Mouse (Mus musculus) hindbrain, embryonic 14.5 days (tissue): ENCODE measurements around the gene Itih4. TPM values are rescaled to one million over a fixed set of nuclear protein-coding genes. Genes with fewer than 3 reads are reported as not detected.

Experiments used
- ATAC-seq: fragments of 200-750 bp; cut with Nextera tagmentation; 2 replicates; pipeline ENCODE4 v1.8.0; 2017; ENCODE audit warnings: moderate number of reproducible peaks, mild to moderate bottlenecking, moderate TSS enrichment, moderate library complexity; ENCODE audit not compliant: low FRiP score
- DNase-seq: peaks from one replicate; pipeline ENCODE4 v3.0.0-alpha.2; 2015; ENCODE audit warnings: low spot score
- H3K27ac ChIP-seq: fragments of 300-500 bp; sonication (generic); 2 replicates; pipeline ENCODE4 v1.5.1; 2014; ENCODE audit warnings: mild to moderate bottlenecking, moderate library complexity
- H3K27me3 ChIP-seq: fragments of 300-500 bp; sonication (generic); 2 replicates; pipeline ENCODE4 v1.6.1; 2014; ENCODE audit warnings: mild to moderate bottlenecking, low read length, mixed read lengths; ENCODE audit not compliant: control insufficient read depth, insufficient read depth
- H3K36me3 ChIP-seq: fragments of 300-500 bp; sonication (generic); replicated peaks from 2 replicates; pipeline ENCODE4 v1.6.1; 2014; ENCODE audit not compliant: control insufficient read depth, insufficient read depth
- H3K4me1 ChIP-seq: fragments of 300-500 bp; sonication (generic); replicated peaks from 2 replicates; pipeline ENCODE4 v1.6.1; 2014; ENCODE audit warnings: antibody characterized with exemption, low read length, mixed read lengths; ENCODE audit not compliant: control insufficient read depth, insufficient read depth
- H3K4me2 ChIP-seq: fragments of 300-500 bp; sonication (generic); replicated peaks from 2 replicates; pipeline ENCODE4 v1.6.1; 2014; ENCODE audit warnings: mild to moderate bottlenecking, moderate library complexity
- H3K4me3 ChIP-seq: fragments of 300-500 bp; sonication (generic); replicated peaks from 2 replicates; pipeline ENCODE4 v1.5.1; 2014; ENCODE audit warnings: mild to moderate bottlenecking, low read length
- H3K9ac ChIP-seq: fragments of 300-500 bp; sonication (generic); 2 replicates; pipeline ENCODE4 v1.6.1; 2014
- H3K9me3 ChIP-seq: fragments of 300-500 bp; sonication (generic); 2 replicates; pipeline ENCODE4 v1.6.1; 2016; ENCODE audit warnings: low read length; ENCODE audit not compliant: control insufficient read depth
- WGBS: fragments of 180-500 bp; shearing (Covaris S2); extraction: QIAGEN DNeasy Blood & Tissue Kit; methylation state at CpG from one replicate; pipeline ENCODE4 v1.1.7; 2014; 5-methylcytosine and 5-hydroxymethylcytosine counted together
- polyA plus RNA-seq: library from polyadenylated mRNA; unstranded; fragments of >200 nt; fragmentation: Nextera tagmentation; extraction: Ambion mirVana; gene quantifications from 2 replicates; pipeline ENCODE4 v1.2.1, GENCODE M21; 2014

Itih4 gene
- polyA plus RNA-seq, 1 experiment from 2014 or later: not detected

- Histone ChIP-seq H3K27ac (no peak overlapping the region), H3K9me3 (no peaks in the 10 kb centered on the region), H3K9ac (no peak overlapping the region), H3K4me1 (no peaks in the 10 kb centered on the region), H3K4me2 (no peak overlapping the region), H3K36me3 (no peaks in the 10 kb centered on the region), H3K4me3 (no peak overlapping the region), H3K27me3 (no peaks in the 10 kb centered on the region)
- no peak for DNase-seq
- 48% methylated on average over 8 of the region's 8 CpGs for WGBS
- ATAC-seq: no peak
Observed at GRCm38 (mm10) chr14:30922053-30922670, 35.9 kb downstream of the Itih4 start.

DNA sequence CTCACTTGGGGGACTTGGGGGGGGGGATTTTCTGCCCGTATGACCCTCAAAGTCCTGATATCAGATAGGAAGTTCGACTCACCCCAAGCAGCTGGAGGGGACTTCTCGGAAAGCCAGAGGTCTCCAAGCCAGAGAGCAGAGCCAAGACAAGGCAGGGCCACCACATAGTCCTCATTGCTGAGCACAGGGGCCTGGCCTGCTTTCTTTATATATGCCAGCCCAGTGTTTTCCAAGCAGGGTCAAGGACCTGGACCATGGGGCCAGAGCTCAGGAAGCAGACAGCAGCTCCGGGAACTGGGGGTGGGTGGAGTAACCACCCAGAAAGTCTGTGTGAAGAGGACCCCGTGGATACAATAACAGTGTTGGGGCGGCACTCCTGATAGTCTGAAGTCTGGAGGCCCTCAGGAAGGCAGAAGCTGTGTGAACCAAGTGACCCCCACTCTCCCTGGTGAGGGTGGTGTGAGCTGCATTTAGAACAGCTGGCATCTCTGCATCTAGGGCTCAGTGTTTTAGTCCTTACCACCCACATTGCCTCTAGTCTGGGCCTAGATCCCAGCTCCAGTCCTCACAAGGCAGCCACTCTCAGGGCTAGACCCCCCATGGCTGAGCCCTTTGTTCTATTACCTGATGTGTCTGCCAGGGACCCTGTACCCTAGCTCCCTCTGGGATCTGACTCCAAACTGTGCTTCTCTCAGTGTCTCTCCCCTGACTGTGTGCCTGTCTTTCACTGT lies 37.3 kb downstream of the Itih4 start, which contains the start of gene Itih3:
Gene Itih3, minus strand, starts transcription at position 386 of the 731 bp plus-strand sequence.
- no peak for DNase-seq
- no peak; the same call in 1 of the 2 replicates for ATAC-seq
- WGBS: 73% methylated on average over 6 of the region's 6 CpGs
- no peak within 1 kb of the TSS for H3K4me3 ChIP-seq
- H3K27ac ChIP-seq: no peak within 1 kb of the TSS
- no peak within 1 kb of the TSS for H3K9ac ChIP-seq
- H3K27me3 ChIP-seq: no peaks in the 10 kb centered on the region
- H3K9me3 ChIP-seq: no peaks in the 10 kb centered on the region
- no peaks in the 10 kb centered on the region for H3K4me1 ChIP-seq
- H3K4me2 ChIP-seq: no peak within 1 kb of the TSS
- no peaks in the 10 kb centered on the region for H3K36me3 ChIP-seq

- ATAC-seq (no peak), DNase-seq (no peak)
- no peaks in the 10 kb centered on the region for H3K27me3 ChIP-seq
- 87% methylated on average over 3 of the region's 3 CpGs for WGBS
- H3K9me3 ChIP-seq: no peaks in the 10 kb centered on the region
- no peak overlapping the region for H3K27ac ChIP-seq
- H3K36me3 ChIP-seq: no peaks in the 10 kb centered on the region
- H3K4me3 ChIP-seq: no peak overlapping the region
- no peak overlapping the region for H3K4me2 ChIP-seq
- H3K4me1 ChIP-seq: no peaks in the 10 kb centered on the region
- no peak overlapping the region for H3K9ac ChIP-seq
Observed at GRCm38 (mm10) chr14:30925492-30925891, 39.2 kb downstream of the Itih4 start.

DNA sequence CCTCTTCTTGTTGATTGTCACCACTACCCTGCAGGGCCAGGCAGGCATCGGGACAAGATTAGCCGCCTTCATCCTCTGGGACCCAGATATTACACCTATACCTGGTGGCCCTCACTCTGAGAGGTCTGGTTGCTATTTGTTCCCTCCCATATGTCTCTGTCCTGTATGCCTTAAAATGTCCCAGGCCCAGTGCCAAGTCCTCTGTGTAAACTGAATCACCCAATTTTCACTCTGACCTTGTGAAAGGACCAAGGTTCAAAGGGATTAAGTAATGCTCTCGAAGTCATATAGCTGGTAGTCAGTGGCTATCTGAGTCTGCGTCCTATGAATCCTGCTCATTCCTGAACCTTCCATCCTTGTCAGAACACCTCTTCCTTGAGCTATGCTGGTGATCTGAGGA lies 44.1 kb downstream of the Itih4 start:
- Histone ChIP-seq H3K9me3 (no peaks in the 10 kb centered on the region), H3K27me3 (no peaks in the 10 kb centered on the region), H3K4me3 (no peak overlapping the region), H3K4me1 (no peaks in the 10 kb centered on the region), H3K36me3 (no peaks in the 10 kb centered on the region), H3K4me2 (no peak overlapping the region), H3K27ac (no peak overlapping the region), H3K9ac (no peak overlapping the region)
- no peak for ATAC-seq
- DNase-seq: no peak
- 90% methylated on average over 4 of the region's 4 CpGs for WGBS

- Histone ChIP-seq H3K27me3 (no peaks in the 10 kb centered on the region), H3K4me3 (no peak overlapping the region), H3K36me3 (no peaks in the 10 kb centered on the region), H3K27ac (no peak overlapping the region), H3K4me2 (no peak overlapping the region), H3K9ac (no peak overlapping the region), H3K4me1 (no peaks in the 10 kb centered on the region), H3K9me3 (no peaks in the 10 kb centered on the region)
- 88% methylated on average over 9 of the region's 9 CpGs for WGBS
- ATAC-seq: no peak
- no peak for DNase-seq
Observed at GRCm38 (mm10) chr14:30933351-30933750, 47.1 kb downstream of the Itih4 start.

- Histone ChIP-seq H3K4me1 (no peaks in the 10 kb centered on the region), H3K4me2 (no peak overlapping the region), H3K36me3 (no peaks in the 10 kb centered on the region), H3K9me3 (no peaks in the 10 kb centered on the region), H3K27me3 (no peaks in the 10 kb centered on the region), H3K4me3 (no peak overlapping the region), H3K9ac (no peak overlapping the region), H3K27ac (no peak overlapping the region)
- ATAC-seq: no peak
- WGBS: 94% methylated on average over 4 of the region's 4 CpGs
- no peak for DNase-seq
Observed at GRCm38 (mm10) chr14:30942254-30942653, 56.0 kb downstream of the Itih4 start.

DNA sequence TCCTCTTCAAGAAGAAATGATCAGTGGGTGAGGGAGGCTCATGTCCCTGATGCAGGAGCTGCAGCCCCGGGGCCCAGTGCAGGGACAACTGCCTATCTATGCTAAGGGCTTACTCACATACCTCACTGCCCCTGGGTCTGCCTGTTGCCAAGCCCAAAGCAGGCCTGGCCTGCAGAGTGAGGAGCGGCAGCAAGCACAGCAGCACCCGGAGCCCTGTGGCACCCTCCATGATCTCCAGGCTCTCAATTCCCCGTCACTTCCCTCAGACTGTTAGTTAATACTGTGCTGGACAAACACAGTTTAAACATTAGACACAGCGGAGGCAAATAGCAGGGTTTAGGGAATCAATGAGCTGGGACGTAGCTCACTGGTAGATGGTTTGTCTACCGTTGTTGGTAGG lies 56.8 kb downstream of the Itih4 start, which contains the start of gene Itih1:
Gene Itih1, minus strand, starts transcription at position 252 of the 400 bp plus-strand sequence.
- ATAC-seq (no peak), DNase-seq (no peak)
- WGBS: 91% methylated on average over 7 of the region's 7 CpGs
- Histone ChIP-seq H3K4me2 (no peak within 1 kb of the TSS), H3K36me3 (no peaks in the 10 kb centered on the region), H3K9me3 (no peaks in the 10 kb centered on the region), H3K9ac (no peak within 1 kb of the TSS), H3K27ac (no peak within 1 kb of the TSS), H3K4me3 (no peak within 1 kb of the TSS), H3K27me3 (no peaks in the 10 kb centered on the region), H3K4me1 (no peaks in the 10 kb centered on the region)

GRCm38 (mm10) chr14:30943860-30944674 lies 57.8 kb downstream of the Itih4 start:
- Histone ChIP-seq H3K9me3 (no peaks in the 10 kb centered on the region), H3K9ac (no peak overlapping the region), H3K27ac (no peak overlapping the region), H3K27me3 (no peaks in the 10 kb centered on the region), H3K4me1 (no peaks in the 10 kb centered on the region), H3K36me3 (no peaks in the 10 kb centered on the region), H3K4me2 (no peak overlapping the region), H3K4me3 (no peak overlapping the region)
- DNase-seq (no peak), ATAC-seq (no peak)
- WGBS: 73% methylated on average over 11 of the region's 11 CpGs

DNA sequence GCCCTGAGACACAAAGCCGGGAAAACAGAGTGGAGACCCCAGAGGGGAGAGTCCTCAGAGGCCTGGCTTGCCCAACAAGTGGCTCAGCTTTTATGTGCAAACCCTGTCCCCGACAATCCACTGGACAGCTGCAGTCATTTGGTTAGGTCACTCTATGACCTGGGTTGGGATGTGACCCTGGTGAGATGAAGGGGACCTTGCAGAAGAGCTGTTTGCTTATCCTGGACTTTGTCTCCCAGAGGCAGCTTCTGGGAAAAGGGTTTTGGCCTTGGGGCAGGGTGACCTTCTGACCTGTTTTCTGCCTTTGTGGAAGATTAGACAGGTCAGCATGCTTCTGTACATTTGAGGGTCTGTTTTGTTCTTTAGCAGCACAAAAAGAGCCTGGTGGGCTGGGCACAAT lies 58.5 kb downstream of the Itih4 start:
- Histone ChIP-seq H3K4me3 (no peak overlapping the region), H3K9me3 (no peaks in the 10 kb centered on the region), H3K27ac (no peak overlapping the region), H3K4me2 (no peak overlapping the region), H3K36me3 (no peaks in the 10 kb centered on the region), H3K27me3 (no peaks in the 10 kb centered on the region), H3K9ac (no peak overlapping the region), H3K4me1 (no peaks in the 10 kb centered on the region)
- ATAC-seq (no peak), DNase-seq (no peak)
- whole genome bisulfite sequencing: 91% methylated on average over 2 of the region's 2 CpGs
